Mouse (Mus musculus) testis, adult 2 months (tissue): ENCODE results near the gene Oxsm.

Experiments used
- CTCF ChIP-seq: fragments of 200-500 bp; IDR thresholded peaks from 2 replicates; pipeline ENCODE4 v1.5.1; 2012; ENCODE audit warnings: low read depth, mild to moderate bottlenecking, inconsistent platforms, low read length, moderate library complexity; ENCODE audit not compliant: control insufficient read depth, insufficient read depth, insufficient replicate concordance
- POLR2A ChIP-seq: fragments of 200-500 bp; IDR thresholded peaks from 2 replicates; pipeline ENCODE4 v1.6.1; 2012; ENCODE audit warnings: low read depth, mild to moderate bottlenecking, inconsistent platforms, low read length, moderate library complexity; ENCODE audit not compliant: control insufficient read depth

DNA sequence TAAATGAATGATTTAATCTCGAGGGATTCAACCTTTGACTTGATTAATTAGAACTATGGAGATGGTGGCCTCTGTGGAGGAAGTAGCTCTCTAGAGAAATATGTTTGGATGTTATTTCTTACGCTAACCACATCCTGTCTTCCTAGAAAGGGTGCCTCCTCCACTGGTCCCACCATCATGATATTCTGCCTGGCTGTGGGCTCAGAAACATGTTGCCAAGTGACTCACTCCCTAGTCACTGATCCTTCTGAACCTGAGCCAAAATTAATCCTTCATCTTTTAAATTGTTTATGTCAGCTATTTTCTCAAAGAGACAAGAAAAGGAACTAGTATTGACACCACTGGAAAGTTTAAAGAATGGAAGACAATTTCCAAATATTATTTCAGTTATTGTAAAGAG is 6.6 kb upstream of the Oxsm start:
- TF ChIP-seq CTCF (no peak), POLR2A (no peak)
